Mouse (Mus musculus) CH12.LX (cell line): ENCODE results near the gene Olfr140. TPM values are rescaled to one million over a fixed set of nuclear protein-coding genes. Genes with fewer than 3 reads are reported as not detected.

ENCODE experiments used
- DNase-seq: peaks from one replicate; pipeline ENCODE4 v3.0.0-alpha.2; 2013; ENCODE audit errors: extremely low read depth
- H3K27ac ChIP-seq: 2 replicates; pipeline ENCODE4 v1.5.1; 2012; ENCODE audit warnings: low read depth, mild to moderate bottlenecking, control low read depth, moderate library complexity; ENCODE audit not compliant: insufficient read depth
- H3K27me3 ChIP-seq: replicated peaks from 2 replicates; pipeline ENCODE3; 2012; ENCODE audit warnings: inconsistent platforms
- H3K36me3 ChIP-seq, 2 experiments: replicated peaks in 1 of 2; 2 replicates each; pipeline versions ENCODE3 to v1.6.1; 2012; ENCODE audit warnings: inconsistent platforms in 1 of 2, low read length in 1 of 2, mild to moderate bottlenecking in 1 of 2, mixed read lengths in 1 of 2, moderate library complexity in 1 of 2; ENCODE audit not compliant: control insufficient read depth in 1 of 2, insufficient read depth in 1 of 2
- H3K4me1 ChIP-seq, 2 experiments: 2 replicates each; pipeline ENCODE4 v1.6.1; 2012; ENCODE audit warnings: inconsistent platforms in 1 of 2, moderate library complexity in 1 of 2; ENCODE audit not compliant: insufficient read depth in 2 of 2, control insufficient read depth in 1 of 2
- H3K4me2 ChIP-seq: 2 replicates; pipeline ENCODE4 v1.6.1; 2012; ENCODE audit warnings: low read depth, mild to moderate bottlenecking, control low read depth; ENCODE audit not compliant: poor library complexity, insufficient read depth, severe bottlenecking
- H3K4me3 ChIP-seq, 3 experiments: fragments of 150-350 bp in 1 of 3; sonication (generic) in 1 of 3; replicated peaks in 1 of 3; 2 replicates each; pipeline versions ENCODE3 to v1.5.1; 2011 to 2012; ENCODE audit warnings: low read depth in 2 of 3, low read length in 2 of 3, mild to moderate bottlenecking in 2 of 3, moderate library complexity in 2 of 3, control low read depth in 1 of 3, improper control_type of control experiment in 1 of 3, inconsistent platforms in 1 of 3, mixed read lengths in 1 of 3; ENCODE audit not compliant: poor library complexity in 1 of 3
- H3K79me2 ChIP-seq: replicated peaks from 2 replicates; pipeline ENCODE4 v1.6.1; 2012; ENCODE audit warnings: mild to moderate bottlenecking, moderate library complexity; ENCODE audit not compliant: control insufficient read depth, poor library complexity, insufficient read depth, severe bottlenecking; ENCODE audit errors: extremely low read depth
- H3K9ac ChIP-seq: 2 replicates; pipeline ENCODE4 v1.6.1; 2012; ENCODE audit warnings: low read depth, mild to moderate bottlenecking, control low read depth, moderate library complexity; ENCODE audit not compliant: insufficient read depth
- H3K9me3 ChIP-seq: replicated peaks from 2 replicates; pipeline ENCODE3; 2012; ENCODE audit warnings: low read length, inconsistent platforms, mixed read lengths
- BHLHE40 ChIP-seq: IDR thresholded peaks from 2 replicates; pipeline ENCODE4 v1.6.1; 2011; ENCODE audit warnings: mild to moderate bottlenecking, low read depth, low read length, improper control_type of control experiment
- CHD1 ChIP-seq: IDR thresholded peaks from 2 replicates; pipeline ENCODE4 v1.6.1; 2012; ENCODE audit warnings: low read depth, low read length, improper control_type of control experiment, inconsistent platforms
- CHD2 ChIP-seq: IDR thresholded peaks from 2 replicates; pipeline ENCODE4 v1.6.1; 2011; ENCODE audit warnings: low read length, improper control_type of control experiment
- CTCF ChIP-seq, 2 experiments: IDR thresholded peaks in 1 of 2; conservative IDR thresholded peaks in 1 of 2; 2 replicates each; pipeline ENCODE4 v1.5.1; 2011 to 2012; ENCODE audit warnings: low read depth in 2 of 2, low read length in 2 of 2, improper control_type of control experiment in 1 of 2, inconsistent platforms in 1 of 2, mild to moderate bottlenecking in 1 of 2, moderate library complexity in 1 of 2
- E2F4 ChIP-seq: IDR thresholded peaks from 2 replicates; pipeline ENCODE4 v1.6.1; 2011; ENCODE audit warnings: low read depth, low read length, improper control_type of control experiment; ENCODE audit not compliant: insufficient replicate concordance
- ELF1 ChIP-seq: IDR thresholded peaks from 2 replicates; pipeline ENCODE4 v1.6.1; 2014; ENCODE audit warnings: low read depth, mild to moderate bottlenecking, inconsistent platforms, low read length, improper control_type of control experiment
- EP300 ChIP-seq: IDR thresholded peaks from 2 replicates; pipeline ENCODE4 v1.6.1; 2011; ENCODE audit warnings: low read length, improper control_type of control experiment
- GABPA ChIP-seq: IDR thresholded peaks from 2 replicates; pipeline ENCODE4 v1.6.1; 2012; ENCODE audit warnings: low read depth, low read length, improper control_type of control experiment, inconsistent platforms; ENCODE audit not compliant: insufficient replicate concordance
- HCFC1 ChIP-seq: IDR thresholded peaks from 2 replicates; pipeline ENCODE4 v1.6.1; 2012; ENCODE audit warnings: low read depth, mild to moderate bottlenecking, inconsistent platforms, low read length, improper control_type of control experiment
- IRF4 ChIP-seq: IDR thresholded peaks from 2 replicates; pipeline ENCODE4 v1.6.1; 2014; ENCODE audit warnings: low read depth, mild to moderate bottlenecking, inconsistent platforms, low read length, improper control_type of control experiment
- JUN ChIP-seq: IDR thresholded peaks from 2 replicates; pipeline ENCODE4 v1.6.1; 2011; ENCODE audit warnings: low read depth, mild to moderate bottlenecking, low read length, improper control_type of control experiment, moderate library complexity; ENCODE audit not compliant: insufficient read depth
- KAT2A ChIP-seq: IDR thresholded peaks from 2 replicates; pipeline ENCODE4 v1.6.1; 2012; ENCODE audit warnings: low read length, improper control_type of control experiment, inconsistent platforms; ENCODE audit not compliant: insufficient replicate concordance
- MAZ ChIP-seq: IDR thresholded peaks from 2 replicates; pipeline ENCODE4 v1.6.1; 2012; ENCODE audit warnings: low read depth, mild to moderate bottlenecking, inconsistent platforms, low read length, improper control_type of control experiment, moderate library complexity
- MEF2A ChIP-seq: IDR thresholded peaks from 2 replicates; pipeline ENCODE4 v1.6.1; 2014; ENCODE audit warnings: low read depth, mild to moderate bottlenecking, inconsistent platforms, low read length, improper control_type of control experiment, borderline replicate concordance
- NELFE ChIP-seq: IDR thresholded peaks from 2 replicates; pipeline ENCODE4 v1.6.1; 2011; ENCODE audit warnings: low read depth, low read length, improper control_type of control experiment
- PAX5 ChIP-seq: IDR thresholded peaks from 2 replicates; pipeline ENCODE4 v1.6.1; 2012; ENCODE audit warnings: low read length, inconsistent platforms, mixed read lengths
- RAD21 ChIP-seq: IDR thresholded peaks from 2 replicates; pipeline ENCODE4 v1.6.1; 2011; ENCODE audit warnings: low read depth, mild to moderate bottlenecking, low read length, improper control_type of control experiment, moderate library complexity
- RCOR1 ChIP-seq: conservative IDR thresholded peaks from 2 replicates; pipeline ENCODE4 v1.6.1; 2012; ENCODE audit warnings: low read depth, mild to moderate bottlenecking, inconsistent platforms, low read length, improper control_type of control experiment
- SIN3A ChIP-seq: IDR thresholded peaks from 2 replicates; pipeline ENCODE4 v1.6.1; 2012; ENCODE audit warnings: low read length, improper control_type of control experiment, inconsistent platforms
- TBP ChIP-seq: conservative IDR thresholded peaks from 2 replicates; pipeline ENCODE4 v1.6.1; 2011; ENCODE audit warnings: low read depth, low read length, improper control_type of control experiment
- USF2 ChIP-seq: conservative IDR thresholded peaks from 2 replicates; pipeline ENCODE4 v1.6.1; 2011; ENCODE audit warnings: low read depth, low read length, improper control_type of control experiment
- ZKSCAN1 ChIP-seq: IDR thresholded peaks from 2 replicates; pipeline ENCODE4 v1.6.1; 2012; ENCODE audit warnings: low read depth, inconsistent platforms, low read length, improper control_type of control experiment, borderline replicate concordance
- ZMIZ1 ChIP-seq: IDR thresholded peaks from 2 replicates; pipeline ENCODE4 v1.6.1; 2012; ENCODE audit warnings: low read depth, mild to moderate bottlenecking, inconsistent platforms, low read length, improper control_type of control experiment
- ZNF384 ChIP-seq: IDR thresholded peaks from 2 replicates; pipeline ENCODE4 v1.6.1; 2012; ENCODE audit warnings: low read depth, low read length, improper control_type of control experiment, inconsistent platforms
- dilution Hi-C: fragments of 300-500 bp; cut with MboI; formaldehyde crosslinking; loops from 2 replicates; pipeline ENCODE4 v1.14.3; 2020; ENCODE audit warnings: low sequenced_read_pairs; ENCODE audit not compliant: extremely low pct_unique_long_range_greater_than_20kb, extremely low pct_ligation_motif_present
- in situ Hi-C: fragments of 300-500 bp; cut with MboI; formaldehyde crosslinking; loops from 3 replicates; pipeline ENCODE4 v1.14.3; 2019; ENCODE audit warnings: low sequenced_read_pairs, low pct_ligation_motif_present, low pct_unique_long_range_greater_than_20kb, mixed read lengths
- polyA plus RNA-seq: library from polyadenylated mRNA; unstranded; fragments of >175 nt; gene quantifications from 2 replicates; pipeline ENCODE4 v1.2.1, GENCODE M21; 2012; ENCODE audit warnings: low read depth; ENCODE audit not compliant: insufficient read length
- total RNA-seq, 2 experiments: library from RNA; depleted of rRNA; stranded (reverse); fragments of 300-350 nt in 1 of 2; fragments of >200 nt in 1 of 2; gene quantifications; 2 replicates each; pipeline ENCODE4 v1.2.3; 2012 to 2014

Olfr140 gene
- total RNA-seq (2012; rRNA removed), result not detected in 2 replicates
- total RNA-seq (2014; rRNA removed), result not detected in 2 replicates
- not detected in 2 replicates for polyA plus RNA-seq

DNA sequence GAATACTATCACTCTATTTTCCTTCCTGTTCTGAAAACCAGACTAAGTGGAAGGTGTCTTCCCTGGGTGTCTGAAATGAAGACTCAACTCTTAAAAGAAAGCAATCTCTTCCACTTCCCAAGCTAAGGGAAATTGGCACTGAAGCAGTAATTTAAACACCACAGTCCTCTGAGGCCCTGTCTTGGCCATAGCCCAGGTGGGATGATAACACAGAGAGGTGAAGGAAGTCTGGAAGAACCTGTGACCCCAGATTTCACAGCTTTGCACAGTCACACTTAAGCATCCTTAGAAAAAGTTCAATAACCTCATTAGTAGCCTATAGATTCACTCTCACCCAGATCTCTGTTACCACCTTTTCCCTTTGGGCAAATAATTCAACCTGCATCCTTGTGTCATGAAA, at the start of gene Olfr140:
Gene Olfr140 (minus strand): TSS at position 101 of the 400 bp plus-strand sequence.
- H3K79me2 ChIP-seq, result no peaks in the 10 kb centered on the region
- no peaks in the 10 kb centered on the region for H3K9me3 ChIP-seq
- no peak within 1 kb of the TSS for H3K27ac ChIP-seq
- no peak within 1 kb of the TSS for H3K4me2 ChIP-seq
- TF ChIP-seq GABPA, result no peak
- TF ChIP-seq RAD21, result no peak
- TF ChIP-seq CTCF (conservative IDR thresholded peaks at IDR 0.05 in 1 of 2, IDR thresholded peaks at IDR 0.05 in 1 of 2; ENCODE audit: low read depth in 2 of 2, low read length in 2 of 2), result no peak
- no peak for TF ChIP-seq RCOR1
- TF ChIP-seq HCFC1, result no peak
- no peak for TF ChIP-seq TBP
- no peak for TF ChIP-seq SIN3A
- TF ChIP-seq USF2, result no peak
- TF ChIP-seq BHLHE40, result no peak
- no peak for TF ChIP-seq CHD2
- no peak for TF ChIP-seq JUN
- TF ChIP-seq IRF4, result no peak
- TF ChIP-seq ZNF384, result no peak
- no peaks in the 10 kb centered on the region for H3K4me1 ChIP-seq
- peaks cover 6% of the 10 kb centered on the region for H3K27me3 ChIP-seq
- no peak within 1 kb of the TSS for H3K4me3 ChIP-seq
- dilution Hi-C loops, result no loop called here
- no peaks in the 10 kb centered on the region for H3K36me3 ChIP-seq
- in situ Hi-C loops, result no loop called here
- DNase-seq, result no peak
- no peak within 1 kb of the TSS for H3K9ac ChIP-seq

- peaks cover 12% of the 10 kb centered on the region for H3K27me3 ChIP-seq
- H3K9me3 ChIP-seq, result no peaks in the 10 kb centered on the region
- no peaks in the 10 kb centered on the region for H3K36me3 ChIP-seq
- no peak overlapping the region for H3K4me2 ChIP-seq
- H3K27ac ChIP-seq, result no peak overlapping the region
- dilution Hi-C loops, result no loop called here
- H3K4me3 ChIP-seq, result no peak overlapping the region
- no peaks in the 10 kb centered on the region for H3K4me1 ChIP-seq
- no peaks in the 10 kb centered on the region for H3K79me2 ChIP-seq
- in situ Hi-C loops, result no loop called here
- no peak for TF ChIP-seq NELFE
- DNase-seq, result no peak
- no peak overlapping the region for H3K9ac ChIP-seq
Measured at GRCm38 (mm10) chr2:90070065-90070464, 6.7 kb upstream of the Olfr140 start.

DNA sequence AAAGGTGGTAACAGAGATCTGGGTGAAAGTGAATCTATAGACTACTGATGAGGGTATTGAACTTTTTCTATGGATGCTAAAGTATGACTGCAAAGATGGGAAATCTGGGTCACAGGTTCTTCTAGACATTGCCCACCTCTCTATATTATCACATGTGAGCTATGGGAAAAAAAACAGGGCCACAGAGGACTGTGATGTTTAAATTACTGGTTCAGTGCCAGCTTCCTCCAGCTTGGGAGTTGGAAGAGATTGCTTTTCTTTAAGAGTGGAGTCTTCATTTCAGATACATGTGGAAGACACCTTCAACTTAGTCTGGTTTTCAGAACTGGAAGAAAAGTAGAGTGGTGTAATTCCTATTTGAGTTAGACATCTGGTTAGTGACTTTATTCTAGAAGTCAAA, 28.4 kb downstream of the Olfr140 start, which contains the start of gene Olfr1265:
Gene Olfr1265 (plus strand): TSS at position 301 of the 400 bp plus-strand sequence.
- H3K9ac ChIP-seq, result no peak within 1 kb of the TSS
- H3K4me2 ChIP-seq, result no peak within 1 kb of the TSS
- H3K4me3 ChIP-seq, result no peak within 1 kb of the TSS
- no peaks in the 10 kb centered on the region for H3K4me1 ChIP-seq
- in situ Hi-C loops, result no loop called here
- no peaks in the 10 kb centered on the region for H3K27me3 ChIP-seq
- DNase-seq, result no peak
- dilution Hi-C loops, result no loop called here
- H3K9me3 ChIP-seq, result no peaks in the 10 kb centered on the region
- H3K27ac ChIP-seq, result no peak within 1 kb of the TSS
- no peaks in the 10 kb centered on the region for H3K79me2 ChIP-seq
- no peaks in the 10 kb centered on the region for H3K36me3 ChIP-seq
- TF ChIP-seq KAT2A (no peak), CHD1 (no peak), MEF2A (no peak), USF2 (no peak), PAX5 (no peak), EP300 (no peak), E2F4 (no peak), ELF1 (no peak), ZKSCAN1 (no peak), MAZ (no peak), CTCF (conservative IDR thresholded peaks at IDR 0.05 in 1 of 2, IDR thresholded peaks at IDR 0.05 in 1 of 2; ENCODE audit: low read depth in 2 of 2, low read length in 2 of 2) (no peak), ZMIZ1 (no peak), TBP (no peak), IRF4 (no peak), GABPA (no peak)
